Mouse (Mus musculus): ENCODE results near the gene Edil3. TPM values are rescaled to one million over a fixed set of nuclear protein-coding genes. Genes with fewer than 3 reads are reported as not detected.

The Edil3 gene
- polyA plus RNA-seq, 1 experiment from 2014 or later = 17.5 TPM

- Histone ChIP-seq H3K36me3 (no peaks in the 10 kb centered on the region), H3K4me3 (no peak overlapping the region), H3K27ac (replicated peaks) (no peak overlapping the region), H3K9me3 (replicated peaks) (no peaks in the 10 kb centered on the region), H3K27me3 (ENCODE audit: low read depth, poor library complexity, severe bottlenecking) (no peaks in the 10 kb centered on the region), H3K4me1 (no peaks in the 10 kb centered on the region)
- WGBS = 95% methylated on average over 4 of the region's 4 CpGs
- DNase-seq (ENCODE audit: low spot score) = no peak
Observed at GRCm38 (mm10) chr13:89170040-89170439, 348.8 kb downstream of the Edil3 start.

- H3K36me3 ChIP-seq = no peaks in the 10 kb centered on the region
- no peak for DNase-seq (ENCODE audit: low spot score)
- H3K4me1 ChIP-seq = peaks cover 3% of the 10 kb centered on the region; the same call in 1 of the 2 replicates
- WGBS = 93% methylated on average over 2 of the region's 2 CpGs
- no peaks in the 10 kb centered on the region for H3K27me3 ChIP-seq (ENCODE audit: low read depth, poor library complexity, severe bottlenecking)
- no peak overlapping the region for H3K4me3 ChIP-seq
- H3K9me3 ChIP-seq (replicated peaks) = no peaks in the 10 kb centered on the region
- H3K27ac ChIP-seq (replicated peaks) = no peak overlapping the region
Observed at GRCm38 (mm10) chr13:89175154-89175553, 353.9 kb downstream of the Edil3 start.

- H3K4me1 ChIP-seq = no peaks in the 10 kb centered on the region
- DNase-seq (ENCODE audit: low spot score) = no peak
- no peaks in the 10 kb centered on the region for H3K9me3 ChIP-seq (replicated peaks)
- H3K27me3 ChIP-seq (ENCODE audit: low read depth, poor library complexity, severe bottlenecking) = no peaks in the 10 kb centered on the region
- WGBS = 96% methylated on average over 1 of the region's 1 CpGs
- H3K4me3 ChIP-seq = no peak overlapping the region
- no peaks in the 10 kb centered on the region for H3K36me3 ChIP-seq
- H3K27ac ChIP-seq (replicated peaks) = no peak overlapping the region
Observed at GRCm38 (mm10) chr13:89189051-89189450, 367.8 kb downstream of the Edil3 start.

DNA sequence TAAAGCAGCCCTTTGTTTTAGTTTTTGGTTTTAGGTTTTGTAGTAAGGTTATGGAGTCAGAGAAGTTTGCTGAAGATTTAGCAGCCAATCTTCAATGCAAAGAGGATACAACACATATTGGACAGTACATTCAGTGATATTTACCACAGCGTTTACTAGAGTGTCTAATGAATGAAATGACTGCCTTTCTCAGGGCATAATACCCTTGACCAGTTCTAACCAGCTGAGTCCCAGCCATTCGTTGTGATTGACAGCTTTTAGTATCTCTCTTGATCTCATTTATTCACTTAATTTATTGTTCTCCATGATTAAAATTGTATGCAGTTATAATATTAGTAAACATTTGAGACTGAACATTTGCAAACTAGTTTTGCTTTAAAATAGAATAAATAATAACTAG lies 375.7 kb downstream of the Edil3 start:
- no peaks in the 10 kb centered on the region for H3K4me1 ChIP-seq
- no peaks in the 10 kb centered on the region for H3K36me3 ChIP-seq
- no peak overlapping the region for H3K4me3 ChIP-seq
- no peaks in the 10 kb centered on the region for H3K27me3 ChIP-seq (ENCODE audit: low read depth, poor library complexity, severe bottlenecking)
- H3K9me3 ChIP-seq (replicated peaks) = no peaks in the 10 kb centered on the region
- no peak for DNase-seq (ENCODE audit: low spot score)
- H3K27ac ChIP-seq (replicated peaks) = no peak overlapping the region
- 60% methylated on average over 2 of the region's 2 CpGs for WGBS

DNA sequence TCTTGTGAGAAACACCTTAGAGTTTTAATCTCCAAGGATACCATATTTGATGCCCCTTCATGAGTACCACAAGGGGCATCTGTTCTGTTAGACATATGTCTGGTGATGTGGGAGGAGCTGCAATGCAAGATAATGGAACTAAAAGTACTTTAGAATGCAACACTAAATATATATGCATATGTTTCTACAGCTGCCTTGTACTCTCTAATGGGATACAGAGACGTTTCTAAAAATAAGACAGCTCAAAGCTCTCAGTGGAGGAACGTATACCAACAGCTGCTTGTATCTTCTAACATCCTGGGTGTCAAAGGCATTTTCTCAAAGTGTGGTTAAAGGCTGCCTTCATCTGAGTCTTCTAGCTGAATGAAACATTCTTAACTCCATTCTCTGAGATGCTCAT lies 378.0 kb downstream of the Edil3 start:
- no peak for DNase-seq (ENCODE audit: low spot score)
- 80% methylated on average over 2 of the region's 2 CpGs for WGBS
- H3K27ac ChIP-seq (replicated peaks) = no peak overlapping the region
- H3K4me1 ChIP-seq = no peaks in the 10 kb centered on the region
- no peak overlapping the region for H3K4me3 ChIP-seq
- H3K9me3 ChIP-seq (replicated peaks) = no peaks in the 10 kb centered on the region
- no peaks in the 10 kb centered on the region for H3K36me3 ChIP-seq
- H3K27me3 ChIP-seq (ENCODE audit: low read depth, poor library complexity, severe bottlenecking) = no peaks in the 10 kb centered on the region

DNA sequence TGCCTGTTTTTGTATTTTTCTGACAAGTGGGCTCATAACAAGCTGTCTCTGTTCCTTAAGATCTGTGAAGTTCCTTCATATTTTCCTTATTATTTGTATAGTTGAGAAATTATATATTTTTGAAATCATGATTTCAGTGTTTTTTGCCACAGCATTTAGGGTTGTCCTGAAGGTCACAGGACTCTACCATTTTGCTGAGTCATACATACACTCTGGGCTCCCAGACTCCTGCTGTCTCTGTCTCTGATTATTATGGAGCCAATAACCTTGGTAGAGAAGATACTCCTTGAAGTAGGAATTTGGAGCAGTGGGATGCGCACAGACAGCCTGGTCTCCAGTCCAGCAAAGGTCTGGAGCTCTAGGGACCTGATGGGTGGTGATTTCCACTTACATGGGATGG lies 416.8 kb downstream of the Edil3 start:
- DNase-seq (ENCODE audit: low spot score) = no peak
- H3K4me3 ChIP-seq = no peak overlapping the region
- no peak overlapping the region for H3K27ac ChIP-seq (replicated peaks)
- WGBS = 88% methylated on average over 1 of the region's 1 CpGs
- no peaks in the 10 kb centered on the region for H3K27me3 ChIP-seq (ENCODE audit: low read depth, poor library complexity, severe bottlenecking)
- no peaks in the 10 kb centered on the region for H3K9me3 ChIP-seq (replicated peaks)
- no peaks in the 10 kb centered on the region for H3K4me1 ChIP-seq
- no peaks in the 10 kb centered on the region for H3K36me3 ChIP-seq

- no peaks in the 10 kb centered on the region for H3K36me3 ChIP-seq
- H3K9me3 ChIP-seq (replicated peaks) = no peaks in the 10 kb centered on the region
- 87% methylated on average over 4 of the region's 4 CpGs for WGBS
- DNase-seq (ENCODE audit: low spot score) = no peak
- no peaks in the 10 kb centered on the region for H3K4me1 ChIP-seq
- H3K4me3 ChIP-seq = no peak overlapping the region
- H3K27ac ChIP-seq (replicated peaks) = no peak overlapping the region
- no peaks in the 10 kb centered on the region for H3K27me3 ChIP-seq (ENCODE audit: low read depth, poor library complexity, severe bottlenecking)
Observed at GRCm38 (mm10) chr13:89253990-89254642, 432.8 kb downstream of the Edil3 start.

GRCm38 (mm10) chr13:89256906-89257305 lies 435.6 kb downstream of the Edil3 start:
- 81% methylated on average over 1 of the region's 1 CpGs for WGBS
- Histone ChIP-seq H3K9me3 (replicated peaks) (no peaks in the 10 kb centered on the region), H3K36me3 (no peaks in the 10 kb centered on the region), H3K27ac (replicated peaks) (no peak overlapping the region), H3K27me3 (ENCODE audit: low read depth, poor library complexity, severe bottlenecking) (no peaks in the 10 kb centered on the region), H3K4me1 (no peaks in the 10 kb centered on the region), H3K4me3 (no peak overlapping the region)
- no peak for DNase-seq (ENCODE audit: low spot score)

GRCm38 (mm10) chr13:89286696-89287305 lies 465.5 kb downstream of the Edil3 start:
- Histone ChIP-seq H3K9me3 (replicated peaks) (no peaks in the 10 kb centered on the region), H3K4me3 (no peak overlapping the region)
- WGBS = 82% methylated on average over 5 of the region's 5 CpGs

GRCm38 (mm10) chr13:89288201-89288600 lies 466.9 kb downstream of the Edil3 start:
- no peak overlapping the region for H3K4me3 ChIP-seq
- no peaks in the 10 kb centered on the region for H3K4me1 ChIP-seq
- no peak overlapping the region for H3K27ac ChIP-seq (replicated peaks)
- 77% methylated on average over 4 of the region's 4 CpGs for WGBS
- H3K36me3 ChIP-seq = no peaks in the 10 kb centered on the region
- no peaks in the 10 kb centered on the region for H3K9me3 ChIP-seq (replicated peaks)
- no peaks in the 10 kb centered on the region for H3K27me3 ChIP-seq (ENCODE audit: low read depth, poor library complexity, severe bottlenecking)
- no peak for DNase-seq (ENCODE audit: low spot score)

More at GRCm38 (mm10) chr13:89286696-89287305, 465.5 kb downstream of the Edil3 start:
- H3K27me3 ChIP-seq (ENCODE audit: low read depth, poor library complexity, severe bottlenecking) = no peaks in the 10 kb centered on the region
- H3K4me1 ChIP-seq = no peaks in the 10 kb centered on the region
- no peak for DNase-seq (ENCODE audit: low spot score)
- H3K27ac ChIP-seq (replicated peaks) = no peak overlapping the region
- no peaks in the 10 kb centered on the region for H3K36me3 ChIP-seq

DNA sequence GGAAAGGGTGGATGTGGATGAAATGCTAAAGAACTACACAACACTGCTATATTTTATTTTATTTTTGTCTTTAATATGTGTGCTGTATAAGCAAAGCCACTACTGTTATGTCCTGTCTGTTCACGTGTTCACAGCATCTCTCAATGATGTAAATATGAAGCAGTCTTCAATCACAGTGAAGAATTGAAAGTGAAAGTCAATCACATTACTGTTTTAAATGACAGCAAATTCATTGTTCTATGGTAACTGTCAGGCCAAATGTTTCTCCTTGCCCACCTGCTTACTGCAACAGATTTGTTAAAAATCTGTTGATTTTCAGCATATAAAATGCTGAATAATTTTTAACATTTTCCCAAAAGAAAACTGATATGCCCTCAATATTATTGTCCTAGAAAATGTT lies 499.9 kb downstream of the Edil3 start:
- no peaks in the 10 kb centered on the region for H3K36me3 ChIP-seq
- H3K4me1 ChIP-seq = no peaks in the 10 kb centered on the region
- no peak for DNase-seq (ENCODE audit: low spot score)
- no peaks in the 10 kb centered on the region for H3K9me3 ChIP-seq (replicated peaks)
- H3K27ac ChIP-seq (replicated peaks) = no peak overlapping the region
- H3K27me3 ChIP-seq (ENCODE audit: low read depth, poor library complexity, severe bottlenecking) = no peaks in the 10 kb centered on the region
- H3K4me3 ChIP-seq = no peak overlapping the region
- 90% methylated on average over 1 of the region's 1 CpGs for WGBS

DNA sequence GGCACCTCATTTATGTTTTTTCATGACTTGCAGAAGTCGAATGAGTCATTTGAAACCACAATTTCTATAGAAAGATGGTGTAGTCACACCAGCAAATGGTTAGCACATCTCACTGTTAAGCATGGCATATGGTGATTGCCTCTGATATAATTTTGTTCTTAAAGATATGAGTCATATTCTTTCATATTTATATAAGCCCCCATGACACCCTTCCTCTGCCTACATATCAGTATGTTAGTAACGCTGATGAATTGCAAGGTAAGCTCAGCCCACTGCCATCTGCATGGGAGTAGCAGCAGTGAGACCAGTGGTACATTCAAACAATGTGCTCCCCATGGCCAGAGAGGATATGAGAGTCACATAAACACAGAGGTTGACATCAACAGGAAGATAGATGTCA lies 503.0 kb downstream of the Edil3 start:
- Histone ChIP-seq H3K27me3 (ENCODE audit: low read depth, poor library complexity, severe bottlenecking) (no peaks in the 10 kb centered on the region), H3K36me3 (no peaks in the 10 kb centered on the region), H3K27ac (replicated peaks) (no peak overlapping the region), H3K4me3 (no peak overlapping the region), H3K4me1 (no peaks in the 10 kb centered on the region), H3K9me3 (replicated peaks) (no peaks in the 10 kb centered on the region)
- DNase-seq (ENCODE audit: low spot score) = no peak
- WGBS = 89% methylated on average over 2 of the region's 2 CpGs

DNA sequence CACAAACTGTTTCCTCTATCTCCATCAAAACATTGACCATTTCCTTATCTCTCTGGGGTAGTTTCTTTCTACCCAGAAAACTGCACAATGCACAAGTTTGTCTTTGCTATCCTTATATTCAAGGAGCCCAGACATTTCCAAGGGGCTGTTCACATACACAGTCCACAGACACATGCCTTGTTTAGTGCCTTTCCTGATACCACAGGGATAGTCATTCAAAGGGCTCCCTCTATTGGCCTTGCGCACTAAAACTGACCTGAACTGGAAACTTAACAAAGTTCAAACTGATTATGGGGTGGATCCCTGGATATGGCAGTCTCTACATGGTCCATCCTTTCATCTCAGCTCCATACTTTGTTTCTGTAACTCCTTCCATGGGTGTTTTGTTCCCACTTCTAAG lies 513.2 kb downstream of the Edil3 start:
- H3K4me3 ChIP-seq = no peak overlapping the region
- no peaks in the 10 kb centered on the region for H3K36me3 ChIP-seq
- H3K4me1 ChIP-seq = no peaks in the 10 kb centered on the region
- H3K27me3 ChIP-seq (ENCODE audit: low read depth, poor library complexity, severe bottlenecking) = no peaks in the 10 kb centered on the region
- WGBS = 41% methylated on average over 1 of the region's 1 CpGs
- H3K27ac ChIP-seq (replicated peaks) = no peak overlapping the region
- no peaks in the 10 kb centered on the region for H3K9me3 ChIP-seq (replicated peaks)
- DNase-seq (ENCODE audit: low spot score) = peak; percentile 38

Data from midbrain, embryonic 10.5 days (tissue).